ENCODE assay signal across 10 mouse cellular contexts in the genomic region with DNA sequence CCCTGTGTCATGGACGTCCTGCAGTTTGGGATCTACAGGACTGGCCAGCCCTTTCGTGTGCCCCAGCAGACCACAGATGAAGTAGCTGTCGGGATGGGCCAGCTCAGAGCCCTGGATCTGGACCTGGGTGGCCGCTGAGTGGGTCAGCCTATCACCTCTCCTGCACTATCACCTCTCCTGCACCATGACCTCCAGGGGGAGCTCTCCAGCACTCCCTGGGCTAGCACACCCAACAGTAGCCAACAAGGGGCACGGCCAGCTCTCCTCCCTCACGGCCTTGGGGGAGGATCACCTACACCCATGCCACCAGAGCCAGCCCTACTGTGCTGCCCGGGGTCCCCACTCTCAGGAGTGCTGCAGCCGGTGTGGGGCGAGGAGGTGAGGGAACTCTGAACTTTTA. TPM values are rescaled to one million over a fixed set of nuclear protein-coding genes. Genes with fewer than 3 reads are reported as not detected.
DNase-seq lines count a peak whose midpoint lies in the region; ATAC-seq and TF ChIP-seq lines count a peak whose summit lies in the region.
"Had no signal": no experiment of that assay in that cellular context is flagged by ENCODE, and none has a peak within 500 bp of the region (broad histone marks: within the 10 kb centered on the region; RNA-seq: fewer than 3 reads in every experiment).

No protein-coding gene starts in this region.

- no peaks in the 10 kb centered on the region for H3K27me3 ChIP-seq in liver, adult 2 months (ENCODE audit: control insufficient read depth, insufficient read depth, low read length)
- H3K27me3 ChIP-seq in liver, embryonic 11.5 days (replicated peaks; ENCODE audit: control insufficient read depth, insufficient read depth, low read length) = no peaks in the 10 kb centered on the region
- peaks cover 15% of the 10 kb centered on the region for H3K27me3 ChIP-seq in hindbrain, embryonic 10.5 days (ENCODE audit: insufficient read depth, poor library complexity, severe bottlenecking)
- H3K27me3 ChIP-seq: hindbrain, embryonic 15.5 days had no signal

- H3K9ac ChIP-seq in liver, adult 2 months (ENCODE audit: low read depth, low read length) = no peak overlapping the region
- H3K9ac ChIP-seq in liver, embryonic 11.5 days (ENCODE audit: low read depth, low read length) = no peak overlapping the region
- H3K9ac ChIP-seq: heart, embryonic 12.5 days; hindbrain, embryonic 15.5 days had no signal

- H3K36me3 ChIP-seq in liver, adult 2 months (ENCODE audit: control insufficient read depth, insufficient read depth, low read length) = no peaks in the 10 kb centered on the region
- H3K36me3 ChIP-seq in liver, embryonic 11.5 days (ENCODE audit: control insufficient read depth, insufficient read depth, low read length) = no peaks in the 10 kb centered on the region
- no peaks in the 10 kb centered on the region for H3K36me3 ChIP-seq in hindbrain, embryonic 10.5 days
- H3K36me3 ChIP-seq: heart, embryonic 12.5 days; hindbrain, embryonic 15.5 days had no signal

- no peak for TF ChIP-seq POLR2A in liver, adult 2 months (IDR thresholded peaks at IDR 0.05; ENCODE audit: extremely low read depth, insufficient read depth, low read length)

- H3K9me3 ChIP-seq in liver, embryonic 11.5 days (ENCODE audit: control insufficient read depth, low read length) = no peaks in the 10 kb centered on the region; the same call in 1 of the 2 replicates
- no peaks in the 10 kb centered on the region for H3K9me3 ChIP-seq in hindbrain, embryonic 10.5 days
- H3K9me3 ChIP-seq: heart, embryonic 12.5 days; hindbrain, embryonic 15.5 days had no signal

- H3K4me3 ChIP-seq in liver, adult 2 months (ENCODE audit: insufficient read depth, low read depth, low read length) = no peak overlapping the region
- no peak overlapping the region for H3K4me3 ChIP-seq in liver, embryonic 11.5 days (ENCODE audit: low read depth, low read length)
- no peak overlapping the region for H3K4me3 ChIP-seq in hindbrain, embryonic 10.5 days
- H3K4me3 ChIP-seq: heart, embryonic 12.5 days; hindbrain, embryonic 15.5 days had no signal

- 74% methylated on average over 9 of the region's 9 CpGs for WGBS in liver, adult 2 months
- WGBS in liver, embryonic 11.5 days = 64% methylated on average over 9 of the region's 9 CpGs
- WGBS in hindbrain, embryonic 10.5 days = 72% methylated on average over 9 of the region's 9 CpGs

- H3K79me2 ChIP-seq in liver, adult 2 months (ENCODE audit: control insufficient read depth, insufficient read depth, low read length) = no peaks in the 10 kb centered on the region

- no peaks in the 10 kb centered on the region for H3K4me1 ChIP-seq in liver, adult 2 months (ENCODE audit: control insufficient read depth, insufficient read depth, low read length)
- H3K4me1 ChIP-seq in liver, embryonic 11.5 days (replicated peaks; ENCODE audit: control insufficient read depth, insufficient read depth, low read length) = peaks cover 3% of the 10 kb centered on the region; the same call in 1 of the 2 replicates
- H3K4me1 ChIP-seq in hindbrain, embryonic 10.5 days (replicated peaks) = peaks cover 6% of the 10 kb centered on the region; the same call in 1 of the 2 replicates
- H3K4me1 ChIP-seq: heart, embryonic 12.5 days; hindbrain, embryonic 15.5 days had no signal

- DNase-seq in CD4-positive, CD25-positive, alpha-beta regulatory T cell, adult 2 months (ENCODE audit: low read depth, low spot score) = peak; percentile 29
- DNase-seq in liver, adult 2 months (ENCODE audit: extremely low read depth, low read depth, low spot score) = no peak
- DNase-seq in liver, embryonic 11.5 days (ENCODE audit: low spot score) = no peak
- peak; percentile 20 for DNase-seq in induced T-regulatory cell, adult 2 months (ENCODE audit: low read depth)
- DNase-seq in thymus, postnatal 14 days = peak; percentile 50
- no peak for DNase-seq in heart, adult 8-10 months (ENCODE audit: low spot score)
- no peak for DNase-seq in hindbrain, embryonic 10.5 days (ENCODE audit: low spot score)

- H3K27ac ChIP-seq in liver, adult 2 months (replicated peaks; ENCODE audit: insufficient read depth, low read depth, low read length) = no peak overlapping the region
- no peak overlapping the region for H3K27ac ChIP-seq in liver, embryonic 11.5 days (ENCODE audit: low read depth, low read length)
- H3K27ac ChIP-seq in hindbrain, embryonic 10.5 days = no peak overlapping the region
- H3K27ac ChIP-seq: hindbrain, embryonic 15.5 days had no signal

- ATAC-seq in CD4-positive, CD25-positive, alpha-beta regulatory T cell, adult 4 months = no peak
- no peak for ATAC-seq in liver, embryonic 11.5 days (replicated peaks; ENCODE audit: low FRiP score)

- no peak overlapping the region for H3K4me2 ChIP-seq in liver, embryonic 11.5 days
- H3K4me2 ChIP-seq: heart, embryonic 12.5 days; hindbrain, embryonic 15.5 days had no signal

- TF ChIP-seq CTCF in liver, adult 2 months (IDR thresholded peaks at IDR 0.05; ENCODE audit: low read depth, low read length) = peak; percentile 16; the same call in 1 of the 2 replicates

RNA-seq across cellular contexts. Expression of gene Foxf1, which starts 36.7 kb away (rescaled TPM):
- polyA plus RNA-seq in CD4-positive, CD25-positive, alpha-beta regulatory T cell, adult 4 months (2017; shearing (Covaris generic)) = under 1 TPM in 1 of 2 experiments, not detected in 1; 0.22 TPM
- 1.3 and 1.4 TPM in 2 replicates for total RNA-seq in liver, adult 2 months (2014; rRNA removed)
- polyA plus RNA-seq in liver, adult 2 months (2012; rRNA removed) = 3.1 and 3.4 TPM in 2 replicates
- 37.6 and 37.8 TPM in 2 replicates for polyA plus RNA-seq in liver, embryonic 11.5 days (2014; fragmentation: Nextera tagmentation; extraction: Ambion mirVana)
- total RNA-seq in heart, adult 8-10 months (2022) = under 1 TPM in 3 of 4 experiments, not detected in 1; 0.19 to 0.34 (median 0.33) TPM
- polyA plus RNA-seq in hindbrain, embryonic 10.5 days (2016; fragmentation: Nextera tagmentation; extraction: Ambion mirVana) = 3.9 and 4.9 TPM in 2 replicates

Comparison
In these comparisons a context has a peak if more than half of its experiments do, and no peak if none do; other contexts are left out.
1. DNase-seq: peak in CD4-positive, CD25-positive, alpha-beta regulatory T cell, adult 2 months (single experiment), induced T-regulatory cell, adult 2 months (single experiment) and thymus, postnatal 14 days (single experiment); none in liver, adult 2 months (single experiment), liver, embryonic 11.5 days (single experiment), heart, adult 8-10 months (single experiment) and hindbrain, embryonic 10.5 days (single experiment).